Mouse (Mus musculus) testis, postnatal 14 days (tissue): ENCODE data around the gene Tex101.
"Not testable (repeated sequence)": the region's sequence is repeated elsewhere in the genome, so short reads cannot be mapped to it uniquely, and the experiment has no call there.

Experiments
- DNase-seq: peaks from one replicate; pipeline ENCODE4 v3.0.0; 2021; ENCODE audit warnings: low spot score

The Tex101 gene

DNA sequence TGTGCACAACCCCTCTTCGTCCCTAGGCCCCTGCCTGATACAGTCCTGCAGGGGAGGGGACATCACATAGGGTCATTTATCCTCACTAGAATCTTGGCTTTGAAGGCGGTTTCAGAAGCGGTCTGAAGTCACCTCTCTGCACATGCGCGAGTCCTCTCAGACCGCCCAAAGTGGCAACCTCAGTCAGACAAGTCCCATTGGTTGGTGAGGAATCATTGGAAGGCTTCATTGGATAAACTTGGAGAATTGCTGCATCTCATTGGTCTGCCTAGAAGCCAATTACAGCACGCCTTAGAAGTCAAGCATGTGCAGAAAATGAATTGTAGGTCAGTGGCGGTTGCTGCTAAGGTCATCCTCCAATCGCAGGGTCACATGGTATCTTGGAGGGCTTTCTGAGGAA lies at the start of gene Tex101:
Gene Tex101 (minus strand): TSS at position 101 of the 400 bp plus-strand sequence.
- no peak for DNase-seq

DNA sequence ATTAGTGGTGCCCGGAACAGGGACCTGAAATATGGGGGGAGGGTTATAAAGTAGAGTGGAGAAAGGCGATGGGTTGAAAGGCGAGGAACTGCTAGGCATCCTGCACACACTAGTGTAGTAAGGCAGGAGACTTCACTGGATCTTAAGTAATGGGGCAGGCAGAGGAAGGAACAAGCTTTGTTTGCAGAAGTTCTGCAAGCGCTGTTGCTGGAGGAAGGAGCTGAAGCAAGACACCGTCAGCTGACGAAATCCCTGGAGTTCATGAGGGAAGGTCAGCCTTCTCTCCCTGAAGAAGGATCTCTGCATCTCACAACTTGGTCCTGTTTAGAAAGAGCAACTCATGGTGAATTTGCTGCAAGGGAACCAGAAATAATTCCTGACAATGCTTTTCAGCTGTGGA lies 38.6 kb upstream of the Tex101 start:
- DNase-seq = no peak

DNA sequence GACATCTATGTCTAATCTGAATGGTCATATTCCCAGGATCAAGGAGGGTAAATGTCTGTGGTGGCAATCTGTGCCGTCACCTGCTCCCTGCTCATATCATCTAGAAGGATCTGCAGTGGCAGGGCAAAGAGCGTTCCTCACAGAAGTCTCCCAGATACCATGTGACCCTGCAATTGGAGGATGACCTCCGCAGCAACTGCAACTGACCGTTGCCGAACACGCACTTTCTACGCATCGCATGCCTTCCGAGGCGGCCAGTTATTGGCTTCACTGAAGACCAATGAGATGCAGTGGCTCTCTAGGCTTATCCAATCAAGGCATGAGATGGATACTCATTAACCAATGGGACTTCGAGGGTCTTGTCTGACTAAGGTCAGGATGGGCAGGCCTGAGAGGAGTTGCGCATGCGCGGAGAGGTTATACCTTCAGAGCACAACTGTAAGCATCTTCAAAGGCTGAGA lies 32.4 kb upstream of the Tex101 start, which contains the start of gene BC049730:
Gene BC049730 (plus strand): TSS at position 411 of the 461 bp plus-strand sequence.
- peak; percentile 81 for DNase-seq

DNA sequence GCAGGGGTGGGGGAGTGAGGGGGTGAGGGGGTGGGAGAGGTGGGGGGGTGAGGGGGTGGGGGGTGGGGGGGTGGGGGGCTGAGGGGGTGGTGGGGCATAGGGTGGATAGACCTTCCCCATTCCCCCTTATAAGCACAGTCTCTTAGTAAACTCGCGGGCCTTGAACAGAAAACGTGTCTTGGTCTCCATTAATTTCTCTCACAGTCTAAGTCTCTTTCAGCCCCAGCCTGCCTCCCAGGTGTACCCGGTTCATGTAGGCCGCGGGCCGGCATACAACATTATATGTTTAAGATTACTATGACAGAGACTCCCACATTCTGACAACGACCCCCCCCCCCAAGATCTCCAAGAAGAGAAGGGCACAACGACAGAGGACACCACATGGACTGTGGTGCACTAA lies 26.4 kb upstream of the Tex101 start:
- DNase-seq = not testable (repeated sequence)

DNA sequence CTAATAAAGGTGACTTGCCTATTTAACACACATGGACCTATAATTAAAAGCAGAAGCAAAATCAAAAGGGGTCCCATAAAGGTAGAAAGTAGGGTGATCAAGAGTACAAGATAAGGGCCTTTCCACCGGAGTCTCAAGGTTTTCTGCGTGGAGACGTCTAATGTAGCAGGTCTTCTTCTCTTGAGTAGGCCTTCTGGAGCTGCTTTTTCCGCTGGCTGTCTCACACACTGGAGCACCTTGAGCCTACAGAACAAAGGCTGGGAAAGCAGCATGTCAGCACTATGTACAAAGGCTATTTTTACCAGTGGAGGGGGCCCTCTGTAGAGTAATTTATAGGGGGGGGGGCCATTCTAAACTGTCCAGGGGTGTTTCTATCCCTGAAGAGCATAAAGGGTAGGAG lies 21.4 kb upstream of the Tex101 start:
- not testable (repeated sequence) for DNase-seq

DNA sequence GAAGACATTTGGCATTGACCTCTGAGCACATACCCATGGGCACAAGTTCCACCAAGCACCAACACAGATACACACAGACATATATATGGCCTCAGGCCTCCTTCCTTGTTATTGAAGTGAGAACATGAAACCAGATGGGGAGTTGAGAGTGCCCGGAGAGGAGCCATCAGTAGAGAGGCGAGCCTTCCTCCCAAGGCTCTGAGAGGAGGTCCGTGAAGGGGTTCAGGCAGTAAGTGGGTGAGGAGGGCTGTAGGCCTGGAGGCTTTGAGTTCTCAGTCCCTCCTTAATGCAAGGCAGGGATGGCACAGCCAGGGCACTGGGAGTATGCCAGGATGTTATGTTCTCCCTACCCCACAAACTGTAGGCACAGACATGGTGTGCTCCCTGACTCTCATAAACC lies 16.2 kb upstream of the Tex101 start:
- DNase-seq = not testable (repeated sequence)

DNA sequence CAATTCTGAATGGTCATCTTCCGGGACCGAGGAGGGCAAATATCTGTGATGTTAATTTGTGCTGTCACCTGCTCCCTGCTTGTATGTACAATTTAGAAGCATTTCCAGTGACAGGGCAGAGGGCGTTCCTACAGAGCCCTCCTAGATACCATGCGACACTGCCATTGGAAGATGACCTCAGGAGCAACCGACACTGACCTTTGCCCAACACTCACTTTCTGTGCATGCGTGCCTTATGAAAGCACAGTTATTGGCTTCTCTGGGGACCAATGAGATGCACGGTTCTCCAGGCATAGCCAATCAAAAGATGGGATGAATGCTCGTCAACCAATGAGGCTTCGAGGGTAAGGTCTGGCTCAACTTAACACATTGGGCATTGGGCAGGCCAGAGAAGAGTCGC lies 11.0 kb upstream of the Tex101 start:
- DNase-seq = not testable (repeated sequence)

DNA sequence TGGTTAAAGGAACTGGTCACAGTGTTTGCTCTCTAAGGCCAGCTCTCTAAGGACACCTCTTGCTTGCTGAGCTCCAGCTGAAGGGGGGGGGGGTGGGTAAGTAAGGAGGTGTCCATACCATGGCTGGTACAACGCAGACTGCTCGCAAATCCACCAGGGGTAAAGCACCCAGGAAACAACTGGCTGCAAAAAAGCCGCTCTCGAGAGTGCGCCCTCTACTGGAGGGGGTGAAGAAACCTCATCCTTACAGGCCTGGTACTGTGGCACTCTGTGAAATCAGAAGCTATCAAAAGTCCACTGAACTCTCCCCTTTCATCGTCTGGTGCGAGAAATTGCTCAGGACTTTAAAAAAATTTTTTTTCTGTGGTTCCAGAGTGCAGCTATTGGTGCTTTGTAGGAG lies 7.6 kb upstream of the Tex101 start:
- not testable (repeated sequence) for DNase-seq

DNA sequence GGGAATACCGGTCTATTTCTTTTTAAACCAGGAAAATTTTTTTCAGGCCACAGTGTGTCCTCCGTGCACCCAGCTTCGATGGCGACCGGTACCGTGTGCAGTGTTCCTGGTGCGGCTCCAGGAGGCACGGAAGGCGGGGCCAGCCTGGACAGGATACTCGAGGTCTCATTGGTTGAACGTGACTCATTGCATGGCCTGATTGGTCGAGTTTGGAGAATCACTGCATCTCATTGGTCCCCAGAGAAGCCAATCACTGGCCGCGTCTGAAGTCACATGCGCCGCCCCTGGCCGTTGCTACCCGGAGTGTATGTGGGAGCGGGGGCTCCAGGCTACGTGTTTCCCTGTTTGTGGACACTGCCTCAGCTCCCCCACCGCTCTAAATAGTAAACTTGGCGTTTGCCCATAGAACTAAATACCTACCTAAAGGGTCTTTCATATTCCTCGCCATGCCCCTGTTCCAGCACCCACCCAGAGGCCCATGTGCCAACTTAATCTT lies 4.5 kb downstream of the Tex101 start:
- peak; percentile 96 for DNase-seq

DNA sequence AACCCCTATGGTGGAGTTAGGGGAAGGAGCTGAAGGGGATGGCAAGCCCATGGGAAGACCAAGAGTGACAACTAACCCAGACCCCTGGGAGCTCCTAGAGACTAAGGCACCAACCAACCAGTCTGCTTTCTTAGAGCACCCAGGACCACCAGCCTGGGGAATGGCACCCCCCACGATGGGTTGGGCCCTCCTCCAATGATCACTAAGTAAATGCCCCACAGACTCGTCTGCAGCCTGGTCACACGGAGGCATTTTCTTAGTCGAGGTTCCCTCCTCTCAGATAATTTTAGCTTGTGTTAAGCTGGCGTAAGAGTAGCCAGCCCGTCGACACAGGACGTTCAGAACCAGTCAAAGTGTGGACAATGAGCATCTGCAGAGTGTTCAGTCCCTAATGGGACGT lies 11.5 kb downstream of the Tex101 start:
- no peak for DNase-seq

DNA sequence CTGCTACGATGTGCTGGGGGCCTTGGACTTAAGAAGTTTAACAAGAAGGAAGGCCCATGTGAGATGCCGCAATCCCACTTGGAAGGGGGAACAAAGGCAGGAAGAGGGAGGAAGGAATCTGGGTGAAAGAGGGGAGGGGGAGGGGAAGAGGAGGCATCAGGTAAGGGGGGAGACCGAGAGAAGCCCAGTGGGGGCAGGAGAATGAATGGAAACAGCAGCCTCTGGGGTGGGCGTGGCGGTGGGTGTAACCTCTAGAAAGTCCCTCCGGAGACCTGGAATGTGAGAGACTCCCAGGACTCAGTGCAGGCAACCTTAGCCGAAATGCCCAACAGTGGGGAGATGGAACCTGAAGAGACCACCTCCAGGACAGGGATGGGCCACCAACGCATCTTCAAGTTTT lies 12.2 kb downstream of the Tex101 start:
- no peak for DNase-seq

DNA sequence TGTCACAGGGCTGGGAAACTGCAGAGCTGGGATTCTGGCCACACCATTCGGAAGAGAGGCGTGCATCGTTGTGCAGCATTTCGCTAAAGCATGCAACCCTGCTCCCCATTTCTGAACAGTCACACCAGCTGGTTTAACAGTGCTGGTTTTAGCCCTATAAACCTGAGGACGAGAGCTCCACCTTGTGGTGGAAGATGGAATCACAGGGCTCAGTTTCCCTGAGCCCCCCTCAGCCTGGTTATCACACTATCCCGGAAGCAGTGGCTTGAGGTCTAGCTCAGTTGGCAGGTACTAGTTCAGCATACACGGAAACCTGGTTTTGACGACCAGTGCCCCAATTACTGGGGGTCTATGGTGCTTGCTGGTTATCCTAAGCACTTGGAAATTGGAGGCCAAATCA lies 13.9 kb downstream of the Tex101 start:
- no peak for DNase-seq

DNA sequence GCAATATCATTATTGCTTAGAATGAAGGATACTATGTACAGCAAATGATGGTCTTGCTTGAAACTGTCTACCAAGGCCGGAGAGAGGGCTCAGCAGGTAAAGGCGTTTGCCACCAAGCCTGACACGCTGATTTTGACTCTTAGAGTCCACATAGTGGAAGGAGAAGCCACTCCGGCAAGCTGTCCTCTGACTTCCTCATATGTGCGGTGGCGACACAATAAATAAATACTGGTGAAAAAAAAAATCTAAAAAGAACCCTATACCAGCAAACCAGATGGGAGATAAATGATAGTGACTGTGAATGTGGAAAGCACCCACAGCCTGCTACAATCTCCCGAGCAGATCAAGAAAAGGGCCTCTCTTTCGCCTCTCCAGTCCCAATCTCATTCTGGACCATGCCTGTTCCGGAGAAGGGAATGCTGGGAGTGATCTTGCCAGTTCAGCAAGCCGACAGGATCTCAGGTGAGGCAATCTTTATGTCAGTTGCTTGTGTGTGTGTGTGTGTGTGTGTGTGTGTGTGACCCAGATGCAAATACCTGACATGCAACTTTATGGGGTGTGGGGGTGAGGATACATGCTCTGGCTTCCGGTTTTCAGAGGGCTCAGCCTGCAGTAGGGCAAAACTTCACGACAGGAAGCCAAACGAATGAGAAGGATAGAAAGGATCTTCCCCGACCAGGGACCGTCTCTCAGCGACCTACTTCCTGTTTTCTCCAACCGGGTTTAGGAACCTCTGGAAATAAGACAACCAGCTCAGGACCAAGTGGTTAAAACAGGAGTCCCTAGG lies 15.2 kb downstream of the Tex101 start:
- no peak for DNase-seq

DNA sequence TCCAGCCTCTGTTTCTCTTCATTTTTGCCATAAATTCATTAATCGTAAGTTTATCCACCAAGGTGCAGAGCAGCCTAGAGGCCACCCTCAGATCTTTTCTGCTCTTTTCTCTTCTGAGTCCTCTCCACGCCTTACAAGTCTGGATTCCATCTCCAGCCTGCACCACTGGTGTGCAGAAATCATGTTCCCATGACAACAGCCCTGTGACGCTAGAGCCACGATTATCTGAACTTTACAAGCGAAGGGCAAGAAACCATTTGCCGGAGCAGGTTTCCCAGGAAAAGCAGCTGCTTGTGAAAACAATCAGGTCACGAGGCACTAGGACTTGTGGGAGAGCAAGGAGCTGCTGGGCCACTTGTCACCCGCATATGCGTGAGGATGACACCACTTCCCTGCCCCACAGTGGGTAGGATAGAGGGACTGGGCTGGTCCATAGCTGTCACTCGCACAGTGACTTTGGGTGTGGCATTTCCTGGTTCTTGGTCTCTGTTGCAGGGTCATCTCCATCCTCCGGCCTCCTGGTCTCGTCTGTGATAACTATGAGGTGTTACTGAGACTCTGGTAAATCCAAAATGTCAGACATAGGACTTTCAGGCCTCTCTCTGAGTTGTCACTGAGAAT lies 16.6 kb downstream of the Tex101 start:
- DNase-seq = no peak

DNA sequence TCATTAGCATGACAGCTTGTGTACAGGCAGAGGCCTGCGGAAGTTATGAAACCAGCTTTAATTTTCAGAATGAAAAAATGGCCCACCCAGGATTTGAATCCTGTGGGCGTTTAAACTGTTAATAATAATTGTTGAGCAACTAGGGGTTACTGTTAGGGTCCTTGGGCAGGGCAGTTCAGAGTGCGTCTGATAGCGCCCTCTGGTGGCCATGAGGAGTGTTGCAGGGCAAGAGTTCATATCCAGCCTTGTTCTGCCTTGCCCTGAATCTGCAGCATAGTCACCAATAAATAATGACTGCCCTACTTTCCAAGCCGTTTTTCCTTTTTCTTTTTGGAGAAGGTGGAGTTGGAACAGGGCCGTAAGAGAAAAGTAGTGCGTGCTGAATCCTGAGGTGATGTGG lies 22.8 kb downstream of the Tex101 start:
- peak; percentile 51 for DNase-seq

DNA sequence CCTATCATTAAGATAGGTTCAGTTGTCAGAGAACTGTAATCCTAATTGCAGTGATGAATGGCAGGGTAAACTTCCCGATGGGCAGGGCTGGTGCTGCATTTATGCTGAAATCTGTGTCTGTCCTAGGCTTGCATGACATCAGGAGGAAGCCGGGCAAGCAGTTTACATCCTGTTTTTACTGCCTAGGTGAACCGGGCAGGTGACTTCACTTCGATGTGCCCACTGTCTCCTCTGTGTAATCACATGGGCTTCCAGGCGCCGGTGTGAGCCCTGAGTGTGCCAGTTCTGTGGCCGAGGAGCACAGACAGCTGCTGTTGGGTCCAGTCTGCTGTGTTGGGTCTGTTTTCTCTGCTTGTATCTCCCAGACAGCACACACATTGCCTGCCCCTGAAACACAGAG lies 30.0 kb downstream of the Tex101 start:
- DNase-seq = no peak

DNA sequence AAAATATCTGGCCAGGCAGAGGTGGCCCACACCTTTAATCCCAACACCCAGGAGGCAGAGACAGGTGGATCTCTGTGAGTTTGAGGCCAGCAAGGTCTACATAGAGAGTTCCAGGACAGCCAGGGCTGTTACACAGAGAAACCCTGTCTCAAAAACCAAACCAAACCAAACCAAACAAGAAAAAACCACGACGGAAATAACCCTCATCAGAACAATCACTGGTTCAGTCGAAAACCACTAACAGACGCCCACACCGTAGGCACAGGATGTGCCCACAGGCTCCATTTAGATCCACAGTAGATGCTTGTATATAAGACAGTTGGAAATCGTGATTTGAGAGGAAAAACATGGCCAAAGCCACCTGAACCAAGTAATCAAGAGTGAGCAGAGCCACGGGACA lies 31.5 kb downstream of the Tex101 start:
- no peak for DNase-seq

DNA sequence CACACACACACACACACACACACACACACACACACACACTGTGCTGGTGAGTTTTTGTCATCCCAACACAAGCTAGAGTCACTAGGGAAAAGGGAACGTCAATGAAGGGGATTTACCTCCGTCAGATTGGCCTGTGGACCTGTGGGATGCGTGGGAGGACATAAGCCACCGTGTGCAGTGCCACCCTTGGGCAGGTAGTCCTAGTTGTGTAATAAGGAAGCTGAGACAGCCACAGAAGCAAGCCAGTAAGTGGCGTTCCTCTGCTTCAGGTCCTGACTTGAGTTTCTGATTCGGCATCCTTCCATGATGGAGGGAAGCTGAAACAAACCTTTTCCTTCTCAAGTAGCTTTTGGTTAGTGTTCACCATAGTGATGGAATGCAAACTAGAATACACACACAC lies 32.0 kb downstream of the Tex101 start:
- no peak for DNase-seq

DNA sequence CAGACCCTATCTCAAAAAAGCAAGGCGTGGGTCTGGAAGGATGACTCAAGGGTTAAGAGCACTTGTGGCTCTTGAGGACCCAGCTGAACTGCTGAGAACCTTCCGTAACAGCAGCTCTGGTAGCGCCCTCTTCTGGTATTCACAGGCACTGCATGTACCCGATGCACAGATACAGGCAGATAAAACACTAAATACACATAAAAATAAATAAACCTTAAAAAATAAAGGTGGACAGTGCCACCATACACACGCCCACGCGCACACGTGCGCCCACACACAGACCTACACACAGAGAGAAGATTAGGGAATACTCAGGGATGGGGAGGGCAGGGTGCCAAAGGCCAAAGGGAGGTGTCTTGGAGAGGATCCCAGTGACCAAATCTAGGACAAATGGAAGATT lies 34.0 kb downstream of the Tex101 start:
- peak; percentile 62 for DNase-seq

DNA sequence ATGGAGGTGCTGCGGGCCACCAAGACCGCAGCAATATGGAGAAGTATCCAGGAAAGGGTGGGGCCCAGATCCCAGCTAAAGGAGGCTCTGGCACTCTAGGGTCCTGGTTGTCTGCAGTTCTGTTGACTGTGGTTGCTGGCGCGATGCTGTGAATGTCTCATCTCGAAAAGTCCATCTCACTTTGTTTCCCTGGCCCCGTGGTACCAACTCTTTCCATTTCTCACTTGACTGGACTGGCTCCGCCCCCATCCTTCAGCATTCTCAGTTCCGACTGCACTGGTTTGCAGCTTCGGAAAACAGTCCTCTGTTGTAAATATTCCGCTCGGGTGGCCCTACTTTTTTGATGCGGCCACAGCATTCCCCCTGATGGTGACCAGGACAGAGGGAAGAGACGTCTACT lies 36.0 kb downstream of the Tex101 start:
- DNase-seq = no peak

DNA sequence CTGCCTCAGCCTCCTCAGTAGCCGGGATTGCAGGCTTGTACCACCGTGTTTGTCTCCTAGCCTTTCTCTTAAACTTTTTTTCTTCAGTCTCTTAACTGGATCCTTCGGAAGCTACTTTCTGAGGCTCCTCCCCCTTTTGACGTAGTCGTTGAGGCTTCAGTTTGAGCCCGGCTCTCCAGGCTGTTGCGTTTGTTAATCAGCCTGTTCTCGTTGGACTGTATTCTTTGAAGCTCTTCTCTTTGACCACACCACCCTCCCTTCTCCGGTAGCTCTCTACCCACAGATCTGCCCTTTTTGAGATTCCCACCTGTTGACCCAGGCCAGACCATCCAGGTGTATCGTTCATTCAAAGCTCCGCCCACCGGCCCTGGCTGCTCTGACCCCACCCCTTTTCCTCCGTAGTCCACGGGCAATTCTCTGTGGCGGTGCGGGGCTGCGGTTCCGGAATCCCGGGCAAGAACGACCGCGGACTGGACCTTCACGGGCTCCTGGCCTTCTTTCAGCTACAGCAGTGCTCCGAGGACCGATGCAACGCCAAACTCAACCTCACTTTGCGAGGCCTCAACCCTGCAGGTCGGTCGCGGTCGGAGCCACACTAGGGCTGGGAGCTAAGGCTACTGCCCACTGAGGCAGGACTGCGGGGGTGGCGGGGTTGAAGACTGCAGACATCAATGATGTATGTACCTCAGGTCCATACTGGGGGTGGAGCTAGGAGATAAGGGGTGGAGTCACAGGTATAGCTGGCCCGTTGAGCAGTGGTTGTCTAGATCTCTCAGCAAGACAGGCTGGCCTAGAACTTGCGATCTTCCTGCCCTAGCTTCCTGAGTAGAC lies 38.2 kb downstream of the Tex101 start:
- no peak for DNase-seq

DNA sequence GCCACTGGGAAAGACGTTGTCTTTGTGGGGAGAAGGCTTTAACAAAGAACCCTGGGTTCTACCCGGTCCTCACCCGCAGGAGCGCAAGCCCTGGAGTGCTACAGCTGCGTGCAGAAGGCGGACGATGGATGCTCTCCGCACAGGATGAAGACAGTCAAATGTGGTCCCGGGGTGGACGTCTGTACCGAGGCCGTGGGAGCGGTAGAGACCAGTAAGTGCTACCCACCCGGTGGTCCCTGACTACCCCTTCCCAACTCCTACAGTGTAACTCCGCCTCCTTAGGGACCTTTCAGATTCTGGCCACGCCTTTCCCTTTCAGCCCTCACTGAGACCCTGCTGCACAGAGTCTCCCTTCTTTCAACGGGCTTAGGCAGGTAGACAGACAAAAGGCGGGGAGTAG lies 39.4 kb downstream of the Tex101 start:
- no peak for DNase-seq

DNA sequence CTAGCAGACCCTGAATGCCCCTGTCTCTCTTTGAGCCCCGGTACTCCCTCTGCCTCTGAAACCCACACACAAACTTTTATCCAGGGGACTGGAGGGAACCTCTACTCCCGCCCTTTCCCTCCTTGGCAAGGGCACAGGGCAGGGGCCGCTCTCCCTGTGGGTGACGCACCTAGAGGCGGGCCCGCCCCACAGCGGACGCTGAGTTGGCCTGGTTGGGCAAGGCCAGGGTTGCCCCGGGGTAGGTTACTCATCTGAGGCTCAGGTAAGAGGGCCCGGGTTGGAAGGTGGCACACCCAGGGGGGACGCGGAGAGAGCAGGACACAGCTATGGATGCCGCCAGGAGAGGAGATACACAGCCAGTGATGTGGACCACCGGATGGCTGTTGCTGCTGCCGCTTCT lies 40.2 kb downstream of the Tex101 start, which contains the start of gene Lypd3:
Gene Lypd3 (plus strand): TSS at position 287 of the 400 bp plus-strand sequence.
- DNase-seq = no peak
